Mouse (Mus musculus) layer of hippocampus, adult 11-12 months (tissue): ENCODE results near the gene Olfr652.

Experiments
- DNase-seq: peaks from one replicate; pipeline ENCODE4 v3.0.0; 2022; ENCODE audit warnings: low spot score

Gene Olfr652

DNA sequence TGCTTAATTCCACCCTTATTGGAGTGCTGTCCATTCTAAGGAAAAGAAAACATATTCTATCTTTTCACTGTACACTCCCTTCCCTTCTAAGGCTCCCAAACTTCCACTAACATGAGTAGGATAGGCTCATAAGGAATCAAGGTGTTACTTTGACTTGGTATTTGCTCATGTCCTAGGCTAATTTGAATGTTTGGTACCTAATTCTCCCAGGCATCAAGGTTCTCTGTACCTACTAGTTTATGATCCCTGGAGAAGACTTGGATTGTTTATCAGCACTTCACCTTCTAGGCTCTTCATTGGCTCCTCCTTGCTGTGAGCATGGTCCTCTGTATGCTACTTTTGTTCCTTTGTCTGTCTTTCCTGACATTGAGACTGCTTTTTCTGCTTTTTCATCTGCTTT is at the start of gene Olfr652:
Olfr652 (plus strand) TSS at position 301 of the 400 bp plus-strand sequence.
- DNase-seq, result no peak

DNA sequence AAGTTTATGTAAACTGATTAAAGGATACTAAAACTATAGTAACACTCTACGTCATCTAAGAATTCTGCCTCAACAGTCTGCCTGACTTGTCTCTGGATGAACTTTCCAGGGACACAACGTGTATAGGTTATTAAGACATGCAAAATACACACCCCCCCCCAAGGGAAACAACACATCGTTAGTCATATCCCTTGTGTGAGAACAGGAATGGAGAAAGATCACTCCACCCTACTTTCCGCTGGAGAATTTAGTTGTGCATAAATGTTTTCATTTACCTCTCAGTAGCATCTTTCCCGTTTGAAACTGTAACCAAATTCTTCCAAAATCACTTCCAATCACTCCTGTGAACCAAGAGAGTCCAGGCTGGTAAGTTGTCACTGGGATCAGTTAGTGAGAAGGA is 10.9 kb upstream of the Olfr652 start, which contains the start of gene Olfr651:
Olfr651 (plus strand) TSS at position 301 of the 400 bp plus-strand sequence.
- no peak for DNase-seq

DNA sequence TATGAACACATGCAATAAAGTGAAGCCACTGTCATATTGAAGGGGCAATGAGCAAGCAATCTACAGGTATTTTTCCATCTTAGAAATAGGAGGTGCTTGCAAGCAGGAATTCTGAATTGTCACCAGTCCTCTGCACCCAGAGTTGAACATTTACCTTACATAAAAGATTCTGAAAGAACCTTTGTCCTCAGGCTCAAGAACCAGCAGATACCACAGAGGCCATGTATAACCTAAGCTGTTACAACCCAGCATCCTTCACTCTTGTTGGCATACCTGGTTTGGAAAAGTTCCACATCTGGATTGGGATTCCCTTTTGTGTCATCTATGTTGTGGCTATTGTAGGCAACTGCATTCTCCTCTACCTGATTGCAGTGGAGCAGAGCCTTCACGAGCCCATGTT is 8.0 kb upstream of the Olfr652 start:
- no peak for DNase-seq

DNA sequence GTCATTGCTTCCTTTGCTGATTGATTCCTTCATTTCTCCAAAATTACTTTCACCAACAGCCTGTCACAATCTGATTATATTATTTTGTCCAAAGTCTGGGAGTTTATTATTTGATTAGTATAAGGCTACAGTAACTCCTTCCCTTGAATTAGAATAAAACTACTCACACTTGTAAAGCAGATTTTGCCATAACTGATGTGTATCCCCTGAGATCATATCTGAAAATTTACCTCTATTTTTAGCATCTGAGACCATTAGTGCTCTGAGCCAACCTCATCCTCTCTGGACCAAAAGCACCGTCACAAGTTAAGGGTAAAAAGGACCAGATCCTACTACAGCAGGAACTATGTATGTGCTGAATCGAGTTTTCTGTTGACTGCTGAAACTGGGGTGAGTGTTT is 16.3 kb downstream of the Olfr652 start, which contains the start of gene Olfr653:
Olfr653 (plus strand) TSS at position 301 of the 400 bp plus-strand sequence.
- DNase-seq, result no peak

DNA sequence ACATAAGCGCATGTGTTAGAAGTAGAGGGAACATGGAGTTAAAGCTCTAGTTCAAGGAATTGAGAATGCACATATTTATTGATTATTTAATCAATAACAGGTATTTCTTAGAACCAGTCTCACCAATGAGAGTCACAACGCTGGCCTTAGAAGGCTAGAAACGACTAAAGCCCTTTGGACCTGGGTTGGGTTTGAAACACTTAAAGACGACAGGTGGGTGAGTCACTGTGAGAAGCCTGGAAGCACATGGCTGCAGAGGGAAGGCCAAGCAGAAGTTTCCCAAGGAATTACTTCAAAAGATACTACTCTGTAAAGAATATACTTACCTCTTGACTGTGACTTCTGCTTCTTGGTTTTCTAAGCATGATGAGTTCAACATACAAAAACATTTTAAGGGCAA is 20.1 kb downstream of the Olfr652 start:
- no peak for DNase-seq

DNA sequence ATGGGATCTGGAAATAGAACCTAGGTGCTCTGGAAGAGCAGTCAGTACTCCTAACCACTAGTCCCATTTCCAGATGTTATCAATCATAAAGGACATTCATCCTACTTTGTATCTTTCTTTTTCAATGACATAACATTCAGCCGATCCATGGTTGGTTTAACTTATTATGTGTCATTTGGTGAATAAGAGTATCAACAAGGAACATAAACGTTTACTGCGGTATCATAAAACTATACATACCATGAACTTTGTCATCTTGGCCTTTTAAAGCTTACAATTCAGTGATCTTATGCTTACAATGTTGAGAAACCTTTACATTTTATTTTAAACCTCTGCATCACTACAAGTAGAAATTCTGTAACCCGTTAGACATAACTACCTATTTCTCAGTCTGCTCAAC is 20.7 kb downstream of the Olfr652 start:
- no peak for DNase-seq

DNA sequence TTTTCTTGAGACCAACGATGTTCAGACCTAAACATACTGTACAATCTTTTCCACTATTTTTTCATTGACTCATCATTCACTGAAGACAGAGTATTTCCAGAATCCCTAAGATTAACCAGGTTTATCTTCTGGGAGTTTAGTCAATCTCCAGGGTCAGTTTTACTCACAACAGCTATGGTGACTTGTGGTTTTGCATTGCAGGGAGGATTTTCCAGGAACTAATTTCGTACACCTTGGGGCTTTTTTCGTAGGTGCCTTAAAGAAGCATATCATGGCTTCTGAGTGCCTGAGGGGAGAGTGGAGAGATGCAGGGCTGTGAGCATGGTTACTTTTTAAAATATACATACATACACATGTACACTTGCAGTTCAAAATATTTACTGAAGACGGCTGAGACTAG is 26.0 kb downstream of the Olfr652 start, which contains the start of gene Olfr654:
Olfr654 (plus strand) TSS at position 301 of the 400 bp plus-strand sequence.
- DNase-seq, result no peak

DNA sequence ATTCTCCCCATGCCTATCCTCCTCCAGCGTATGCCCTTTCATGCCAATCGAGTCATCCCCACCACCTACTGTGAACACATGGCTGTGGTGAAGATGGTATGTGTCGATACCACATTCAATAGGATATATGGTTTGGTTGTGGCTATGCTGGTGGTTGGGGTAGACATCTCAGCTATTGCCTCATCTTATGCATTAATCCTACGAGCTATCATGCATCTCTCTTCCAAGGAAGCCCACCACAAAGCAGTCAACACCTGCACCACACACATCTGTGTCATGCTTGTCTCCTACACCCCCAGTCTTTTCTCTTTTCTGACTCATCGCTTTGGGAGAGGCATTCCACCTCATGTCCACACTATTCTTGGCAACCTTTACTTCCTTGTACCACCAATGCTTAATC is 27.6 kb downstream of the Olfr652 start:
- no peak for DNase-seq

DNA sequence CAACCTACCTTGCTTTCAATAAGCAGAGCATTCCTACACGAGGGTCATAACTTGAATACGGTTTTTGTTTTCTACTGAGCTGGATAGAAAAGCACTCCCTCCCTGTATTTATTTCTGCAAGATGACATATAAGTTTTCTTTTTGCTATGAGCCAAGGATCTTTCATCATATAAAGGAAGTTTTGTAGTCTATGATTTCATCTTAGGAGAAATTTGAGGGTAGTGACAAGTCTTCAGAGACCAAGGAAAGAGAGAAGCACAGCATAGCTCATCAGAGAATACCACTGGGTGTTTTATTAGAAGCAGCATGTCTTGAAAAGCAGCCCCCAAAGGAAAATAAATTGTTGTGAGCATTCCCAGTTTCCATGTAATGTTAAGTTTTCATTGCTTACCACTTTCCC is 41.0 kb downstream of the Olfr652 start, which contains the start of gene Olfr655:
Olfr655 (minus strand) TSS at position 101 of the 400 bp plus-strand sequence.
- DNase-seq, result no peak

DNA sequence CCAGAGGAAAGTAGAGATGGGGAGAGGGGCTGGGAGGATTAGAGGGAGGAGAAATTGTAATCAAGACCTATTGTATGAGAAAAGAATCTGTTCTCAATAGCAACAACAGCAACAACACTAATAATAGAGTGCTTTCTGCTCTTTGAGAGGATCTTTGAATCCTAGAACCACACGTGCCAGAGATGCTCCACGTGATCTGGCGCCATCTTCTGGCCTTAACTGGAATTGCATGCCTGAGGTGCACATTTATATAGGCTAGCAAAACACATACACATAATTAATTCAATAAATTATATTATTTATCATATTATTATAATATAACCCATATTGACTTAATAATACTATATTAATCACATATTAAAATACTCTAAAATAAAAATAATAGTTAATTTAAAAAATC is 42.5 kb downstream of the Olfr652 start:
- DNase-seq, result no peak

DNA sequence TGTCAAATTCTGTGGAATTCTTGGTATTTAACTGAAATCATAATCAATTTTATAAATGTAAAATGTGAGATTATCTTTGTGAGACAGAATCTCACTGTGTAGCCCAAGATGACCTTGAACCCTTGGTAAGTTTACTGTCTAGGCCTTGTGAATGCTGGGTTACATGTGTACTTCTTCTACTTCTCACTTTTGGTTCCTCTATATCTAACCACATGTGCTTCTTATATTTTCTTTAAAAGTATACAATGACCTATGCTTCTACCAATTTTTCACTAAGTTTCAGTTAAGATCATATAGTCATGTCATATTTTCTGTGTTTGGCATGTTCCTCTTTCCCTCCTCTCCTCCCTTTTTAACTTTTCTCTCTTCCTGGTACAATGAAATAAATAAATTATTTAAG is 44.0 kb downstream of the Olfr652 start:
- DNase-seq, result no peak

DNA sequence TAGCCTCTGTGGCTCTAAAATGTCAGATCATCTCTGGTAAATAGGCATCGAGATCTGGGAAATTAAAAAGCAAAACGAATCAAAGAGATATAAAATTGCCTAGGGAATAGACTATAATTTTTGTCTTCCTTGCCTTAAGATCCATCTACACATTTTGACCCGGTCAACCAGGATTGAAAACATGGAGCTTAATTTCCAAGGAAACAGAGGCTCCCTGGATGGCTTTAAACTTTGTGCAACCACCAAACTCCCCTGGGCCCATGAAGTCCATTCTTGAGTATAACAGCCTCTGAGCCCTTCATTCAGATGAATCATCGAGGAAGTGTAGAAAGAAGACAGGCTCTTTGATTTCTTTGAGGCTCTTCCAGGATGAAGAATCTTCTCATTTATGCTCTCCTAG is 53.0 kb downstream of the Olfr652 start, which contains the start of gene Olfr656:
Olfr656 (plus strand) TSS at position 301 of the 400 bp plus-strand sequence.
- no peak for DNase-seq
